14 mouse cellular contexts compared by ENCODE assay signal in the genomic region with DNA sequence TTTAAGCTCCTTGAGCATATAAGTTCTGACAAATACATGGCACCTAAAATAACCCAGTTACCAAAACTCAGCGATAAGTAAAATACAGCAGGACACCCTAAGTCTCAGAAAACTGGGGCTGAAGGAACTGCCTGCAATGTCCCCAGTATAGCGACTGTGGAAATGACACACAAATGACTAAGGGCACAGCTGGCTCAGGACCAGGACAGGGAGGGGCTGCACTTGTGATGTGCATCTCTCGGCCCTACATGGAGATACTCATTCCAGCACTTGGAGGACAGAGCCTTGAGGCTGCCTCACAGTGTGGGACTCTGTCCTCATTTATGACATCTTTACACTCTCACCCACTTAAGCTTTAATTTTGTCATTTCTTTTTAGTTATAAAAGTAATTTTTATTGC.
"Had no signal": no experiment of that assay in that cellular context is flagged by ENCODE, and none has a peak within 500 bp of the region (broad histone marks: within the 10 kb centered on the region; RNA-seq: fewer than 3 reads in every experiment).

No protein-coding gene starts in this region.

- ATAC-seq: liver, embryonic 12.5 days; midbrain, embryonic 16.5 days had no signal

- H3K27ac ChIP-seq: kidney, postnatal 0 days; limb, embryonic 15.5 days; liver, embryonic 12.5 days; midbrain, embryonic 12.5 days; stomach, embryonic 15.5 days had no signal

- DNase-seq: kidney, postnatal 36 days; layer of hippocampus, adult 9-11 months; layer of hippocampus, postnatal 36 days; lung, embryonic 14.5 days; lung, postnatal 10 days; lung, postnatal 4 days; right cerebral cortex, postnatal 4 days; thymus, postnatal 4 days had no signal

- H3K27me3 ChIP-seq: limb, embryonic 15.5 days; liver, embryonic 12.5 days; midbrain, embryonic 12.5 days; stomach, embryonic 15.5 days had no signal

- H3K36me3 ChIP-seq: limb, embryonic 15.5 days; stomach, embryonic 15.5 days had no signal

- H3K9ac ChIP-seq: limb, embryonic 15.5 days; liver, embryonic 12.5 days; lung, embryonic 14.5 days; midbrain, embryonic 12.5 days; stomach, embryonic 15.5 days had no signal

- H3K9me3 ChIP-seq: limb, embryonic 15.5 days; midbrain, embryonic 12.5 days; stomach, embryonic 15.5 days had no signal

- H3K4me3 ChIP-seq: limb, embryonic 15.5 days; liver, embryonic 12.5 days; midbrain, embryonic 12.5 days; stomach, embryonic 15.5 days had no signal

- H3K4me2 ChIP-seq: limb, embryonic 15.5 days; liver, embryonic 12.5 days; lung, embryonic 14.5 days; midbrain, embryonic 12.5 days; stomach, embryonic 15.5 days had no signal
